Mouse (Mus musculus) adrenal gland, postnatal 36 days (tissue): ENCODE results near the gene Spcs1. TPM values are rescaled to one million over a fixed set of nuclear protein-coding genes. Genes with fewer than 3 reads are reported as not detected.

ENCODE experiments used
- DNase-seq, 2 experiments: peaks; one replicate each; pipeline ENCODE4 v3.0.0; 2021; ENCODE audit warnings: mixed read lengths in 1 of 2
- long read RNA-seq, 2 experiments: library from polyadenylated mRNA; stranded (forward); transcript quantifications; one replicate each; pipeline ENCODE4 v2.0.0; 2021; ENCODE audit warnings: borderline sequencing depth in 2 of 2
- total RNA-seq, 2 experiments: library from RNA; stranded (reverse); gene quantifications; 2 replicates each; pipeline ENCODE4 v1.2.3; 2021

The Spcs1 gene
- total RNA-seq: 100 to 1,000 TPM; 240 to 257 TPM
- long read RNA-seq, experiment 1, transcript Spcs1-207 (4 exons, 1,008 nt): minor isoform, 8 of 299 reads
- long read RNA-seq, experiment 1, transcript Spcs1-202 (2 exons, 1,241 nt): minor isoform, 7 of 299 reads
- long read RNA-seq, experiment 1, transcript Spcs1-204 (4 exons, 949 nt): major isoform, 275 of 299 reads
- long read RNA-seq, experiment 1, partial matches to known transcripts: 5 of 299 reads
- long read RNA-seq, experiment 1, other reads (novel, unspliced or antisense): 2 of 299 reads
- long read RNA-seq, experiment 2, transcript Spcs1-204 (4 exons, 949 nt): major isoform, 91 of 97 reads
- long read RNA-seq, experiment 2, partial matches to known transcripts: 1 of 97 reads
- long read RNA-seq, experiment 2, other reads (novel, unspliced or antisense): 2 of 97 reads

DNA sequence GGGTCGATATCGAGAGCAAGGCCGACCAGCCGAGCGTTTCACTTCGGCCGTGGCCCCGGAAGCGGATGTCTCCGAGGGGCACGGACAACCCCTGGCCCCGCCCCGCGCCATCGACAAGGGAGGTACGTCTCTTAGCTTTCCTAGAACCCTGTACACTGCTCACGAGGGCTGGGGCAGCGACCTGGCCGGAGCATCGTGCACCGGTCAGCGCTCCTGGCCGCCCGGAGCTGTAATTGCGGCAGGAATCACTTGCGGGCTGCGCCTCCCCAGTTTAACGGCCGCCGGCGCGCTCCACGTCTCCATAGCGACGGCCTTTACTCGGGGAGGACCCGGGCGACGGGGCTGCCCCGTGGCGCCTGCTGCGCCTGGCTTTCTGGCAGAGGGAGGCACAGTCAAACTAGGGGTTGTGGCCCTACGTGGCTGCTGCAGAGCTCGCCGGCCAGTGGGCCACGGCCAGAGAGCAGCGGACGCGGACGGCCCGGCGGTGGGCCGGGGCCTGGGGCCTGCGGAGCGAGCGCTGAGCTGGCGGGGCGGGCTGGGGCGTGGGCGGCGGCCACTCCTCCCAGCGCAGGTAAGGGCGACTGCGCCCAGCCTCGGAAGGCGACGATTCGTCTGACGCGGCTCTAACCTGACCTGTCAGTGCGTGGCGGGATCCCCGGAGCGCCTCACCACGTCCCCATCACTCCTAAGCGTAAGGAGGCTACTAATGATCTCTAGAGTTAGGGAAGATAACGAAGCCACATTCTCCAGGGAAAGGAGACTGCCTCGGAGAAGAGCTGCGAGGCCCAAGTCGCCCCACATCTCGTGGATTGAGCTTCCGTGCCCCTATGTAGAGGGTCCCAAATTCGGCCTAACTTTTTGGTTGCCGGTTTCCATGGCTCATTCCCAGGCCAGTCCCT, at the start of gene Spcs1, which contains the start of gene Glt8d1:
Spcs1 (minus strand) TSS at position 366 of the 899 bp plus-strand sequence.
Glt8d1 (plus strand) TSS at position 94 of the 899 bp plus-strand sequence.
- peak; percentile 90 to 95 for DNase-seq

DNA sequence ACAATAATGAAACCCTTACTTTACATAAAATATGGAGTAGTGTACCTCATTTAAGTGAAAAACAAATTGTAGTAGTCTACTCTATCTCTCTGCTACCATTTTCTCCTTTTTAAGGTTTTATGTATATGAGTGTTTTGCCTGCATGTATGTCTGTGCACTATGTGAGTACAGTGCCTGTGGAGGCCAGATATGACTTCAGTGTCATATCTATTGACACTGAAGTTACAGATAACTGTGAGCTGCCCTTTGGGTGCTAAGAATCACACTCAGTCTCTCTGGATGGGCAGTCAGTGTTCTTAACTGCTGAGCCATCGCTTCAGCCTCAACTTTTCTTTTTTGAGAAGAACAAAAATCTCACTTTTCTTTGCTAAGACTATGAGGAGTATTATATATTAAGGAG, 44.3 kb upstream of the Spcs1 start:
- DNase-seq: no peak

DNA sequence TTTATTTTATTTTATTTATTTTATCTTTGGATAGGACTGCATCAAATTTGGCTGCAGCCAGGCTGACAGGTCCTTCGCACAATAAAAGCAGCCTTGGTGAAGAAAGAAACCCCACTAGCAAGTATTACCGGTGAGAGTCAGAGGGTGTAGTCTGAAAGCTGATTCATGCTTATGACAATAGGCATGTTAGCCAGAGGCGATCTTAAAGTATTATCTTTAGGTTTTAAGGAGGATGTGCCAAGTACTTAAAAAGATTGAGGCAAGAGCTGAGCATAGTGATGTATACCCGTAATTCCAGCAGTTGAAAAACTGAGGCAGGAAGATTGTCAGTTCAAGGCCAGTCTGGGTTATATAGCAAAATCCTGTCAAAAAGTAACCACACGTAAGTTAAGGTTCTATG, 43.8 kb upstream of the Spcs1 start:
- DNase-seq: no peak

DNA sequence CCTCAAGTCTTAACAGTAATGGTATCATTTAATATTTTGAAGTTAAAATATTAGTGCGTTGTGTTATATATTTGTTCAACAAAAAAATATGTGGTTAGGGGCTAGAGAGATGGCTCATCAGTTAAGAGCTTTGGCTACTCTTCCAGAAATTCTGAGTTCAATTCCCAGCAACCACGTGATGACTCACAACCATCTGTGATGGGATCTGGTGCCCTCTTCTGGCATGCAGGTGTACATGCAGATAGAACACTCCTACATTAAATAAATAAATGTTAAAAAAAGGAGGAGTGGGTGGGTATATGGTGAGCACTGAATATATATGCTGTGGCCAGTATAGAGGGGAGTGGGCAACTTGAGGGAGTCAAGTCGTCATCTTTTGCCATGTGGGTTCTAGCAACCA, 24.3 kb upstream of the Spcs1 start:
- DNase-seq: peak in 1 of 2 experiments; percentile 21

DNA sequence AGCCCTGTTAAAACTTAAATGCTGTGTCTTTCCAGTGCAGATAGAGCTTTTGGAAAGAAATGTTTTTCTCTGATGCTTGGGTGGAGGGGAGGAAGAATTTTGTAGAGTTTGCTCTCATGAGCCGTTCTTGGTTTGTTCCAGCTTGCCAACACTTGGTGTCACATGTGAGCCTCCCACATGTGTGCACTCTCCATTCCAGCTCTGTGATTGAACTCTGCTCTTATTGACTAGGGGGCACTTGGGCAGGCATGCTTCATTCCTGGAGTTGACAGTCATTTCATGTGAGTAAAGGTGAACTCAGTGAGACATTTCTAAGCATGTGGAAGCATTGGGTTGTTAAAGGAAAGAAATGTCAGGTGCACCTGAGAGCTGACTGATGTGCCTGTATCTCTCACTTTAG, 21.1 kb upstream of the Spcs1 start:
- no peak for DNase-seq

DNA sequence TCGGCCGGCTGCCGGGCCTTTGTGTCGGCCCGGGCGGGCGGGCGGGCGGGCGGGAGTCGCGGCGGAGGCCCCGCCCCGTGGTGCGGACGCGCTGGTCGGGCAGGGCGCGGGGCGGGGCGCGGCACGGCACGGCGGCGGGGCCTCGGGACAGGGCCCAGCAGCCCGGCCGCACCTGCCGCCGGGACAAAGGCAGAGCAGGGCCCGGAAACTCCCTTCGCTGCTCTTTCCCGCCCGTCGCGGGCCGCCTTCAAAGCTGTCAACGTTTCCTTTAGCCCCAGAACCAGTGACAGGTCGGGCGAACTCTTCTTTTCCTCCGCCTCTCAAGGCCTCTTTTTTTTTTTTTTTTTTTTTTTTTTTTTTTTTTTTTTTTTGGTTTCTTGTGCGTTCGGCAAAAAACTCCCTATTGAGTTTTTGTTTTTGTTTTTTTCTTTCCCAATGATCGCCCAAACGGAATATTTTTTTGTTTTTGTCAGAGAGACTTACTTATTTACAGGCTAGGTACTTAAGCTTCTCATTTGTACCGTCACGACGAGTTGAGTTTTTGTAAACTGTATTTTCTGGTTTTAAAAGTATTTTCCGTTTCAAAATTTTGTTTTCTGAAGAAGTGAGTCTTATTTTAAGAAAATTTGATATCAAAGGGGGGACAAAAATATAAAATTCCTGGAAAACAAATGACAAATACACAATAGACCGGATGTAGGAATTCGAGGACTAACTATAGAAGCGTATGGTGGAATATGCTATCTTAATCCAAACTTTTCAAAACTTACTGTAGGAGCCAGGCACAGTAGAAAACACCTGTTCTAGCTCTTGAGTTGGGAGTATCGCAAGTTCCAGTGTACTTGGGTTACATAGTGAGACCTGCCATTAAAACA, 18.1 kb upstream of the Spcs1 start:
- peak; percentile 83 to 93 for DNase-seq

DNA sequence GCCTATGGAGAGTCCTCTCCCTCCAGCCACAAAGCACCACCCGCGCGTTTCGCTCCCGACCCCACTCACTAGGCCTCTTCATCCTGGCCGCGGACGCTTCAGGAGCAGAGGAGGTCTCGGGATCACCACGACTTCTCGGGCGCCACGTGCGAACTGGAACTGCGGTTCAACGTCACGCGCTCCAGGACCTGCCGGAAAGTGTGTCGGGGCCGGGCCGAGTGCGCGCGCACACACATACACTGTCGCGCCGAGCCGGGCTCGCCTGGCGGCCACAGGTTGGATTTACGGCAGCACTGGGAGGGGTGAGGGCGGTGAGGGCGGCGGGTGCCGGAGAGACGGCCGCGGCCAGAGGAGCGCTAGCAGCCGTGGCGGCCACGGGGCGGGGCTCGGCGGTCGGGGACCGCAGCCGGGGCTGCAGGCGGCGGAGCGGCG, 17.4 kb upstream of the Spcs1 start, which contains the start of the genes Pbrm1 and Gnl3:
Pbrm1 (plus strand) TSS at position 279 of the 432 bp plus-strand sequence.
Gnl3 (minus strand) TSS at position 293 of the 432 bp plus-strand sequence.
- peak; percentile 98 to 99 for DNase-seq

DNA sequence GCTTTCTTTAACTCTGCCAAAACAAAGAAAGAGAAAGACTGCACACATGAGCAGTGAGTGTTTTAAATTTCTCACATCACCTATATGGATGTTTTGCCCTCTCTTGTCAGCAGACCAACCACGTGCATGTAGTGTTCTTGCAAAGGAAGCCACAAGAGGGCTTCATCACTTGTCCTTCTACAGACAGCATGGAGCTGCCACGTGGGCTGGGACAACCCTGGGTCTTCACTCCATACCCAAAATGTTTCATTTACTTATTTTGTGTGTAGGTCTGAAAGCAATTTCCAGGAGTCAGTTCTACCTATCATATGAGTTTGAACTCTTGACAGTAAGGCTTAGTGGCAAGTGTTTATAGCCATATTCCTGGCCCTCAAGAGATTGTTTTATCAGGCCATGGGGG, 16.4 kb upstream of the Spcs1 start:
- DNase-seq: peak; percentile 32 to 40

DNA sequence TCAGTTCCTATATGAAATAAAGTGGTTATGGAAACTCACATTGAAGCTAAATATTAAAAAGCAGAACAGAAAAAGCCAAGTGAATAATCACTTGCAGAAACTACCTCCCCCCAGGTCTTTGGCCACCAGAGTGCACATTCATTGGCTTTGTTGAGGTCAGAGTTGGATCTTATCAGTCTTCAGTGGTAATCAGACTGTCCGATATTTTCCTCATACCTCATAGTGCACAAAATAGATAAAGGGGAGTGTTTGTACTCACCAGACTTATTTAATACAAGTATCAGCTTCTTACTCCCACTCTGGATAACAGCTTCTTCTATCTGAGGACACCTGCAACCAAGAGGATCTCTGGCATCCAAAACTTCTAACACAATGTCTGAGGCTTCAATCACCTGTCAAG, 14.6 kb upstream of the Spcs1 start:
- DNase-seq: no peak

DNA sequence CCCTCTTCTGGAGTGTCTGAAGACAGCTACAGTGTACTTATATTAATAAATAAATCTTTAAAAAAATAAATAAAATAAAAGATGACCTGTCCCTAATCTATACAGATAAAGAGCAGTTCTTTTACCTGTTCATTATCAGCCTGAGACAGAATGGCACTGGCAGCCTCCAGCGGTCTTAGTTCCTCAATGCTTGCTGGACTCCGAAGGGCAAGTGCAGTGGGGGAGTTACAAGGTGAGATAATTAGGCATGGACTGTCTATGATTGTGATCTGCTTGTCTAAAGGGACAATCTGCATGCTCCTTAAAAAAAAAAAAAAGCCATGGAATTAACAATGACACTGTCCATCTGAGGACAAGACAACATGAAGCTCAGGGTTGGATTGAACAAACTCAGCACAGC, 12.5 kb upstream of the Spcs1 start:
- DNase-seq: no peak

DNA sequence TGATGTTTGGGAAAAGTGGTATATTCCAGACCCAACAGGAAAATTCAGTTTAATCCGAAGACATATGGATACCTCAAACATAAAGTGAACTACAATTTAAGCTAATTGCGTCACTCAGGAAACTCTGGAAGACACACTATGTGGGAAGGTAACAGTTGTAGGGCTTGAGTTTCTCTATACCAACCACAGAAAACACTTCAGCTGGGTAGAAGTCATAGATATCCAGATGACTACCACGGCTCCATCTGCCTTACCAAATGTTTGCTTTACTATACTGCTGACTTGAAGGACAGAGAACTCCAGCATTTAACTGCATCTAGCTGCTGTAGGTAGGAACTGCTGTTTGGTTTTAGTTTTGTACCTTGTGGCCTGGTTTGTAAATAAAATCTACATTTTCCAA, 10.1 kb upstream of the Spcs1 start:
- DNase-seq: no peak

DNA sequence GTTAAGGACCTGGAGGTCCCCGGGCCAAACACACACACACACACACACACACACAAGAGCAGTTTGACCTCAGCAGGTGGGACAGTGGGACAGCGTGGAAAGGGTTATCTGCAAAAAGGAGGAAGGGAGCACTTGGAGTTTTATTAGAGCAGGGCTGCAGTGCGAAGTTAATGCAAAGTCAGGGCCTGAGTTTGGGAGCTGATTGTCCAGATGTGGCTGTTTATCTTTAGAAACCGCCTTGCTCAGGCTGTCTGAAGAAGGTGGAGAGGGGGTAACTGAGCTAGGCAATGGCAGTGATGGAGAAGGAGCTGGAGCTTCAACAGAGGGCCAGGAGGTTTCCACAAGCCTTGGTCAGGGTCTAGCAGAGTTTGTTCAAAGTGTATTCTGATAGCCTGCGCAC, 5.3 kb upstream of the Spcs1 start:
- no peak for DNase-seq

DNA sequence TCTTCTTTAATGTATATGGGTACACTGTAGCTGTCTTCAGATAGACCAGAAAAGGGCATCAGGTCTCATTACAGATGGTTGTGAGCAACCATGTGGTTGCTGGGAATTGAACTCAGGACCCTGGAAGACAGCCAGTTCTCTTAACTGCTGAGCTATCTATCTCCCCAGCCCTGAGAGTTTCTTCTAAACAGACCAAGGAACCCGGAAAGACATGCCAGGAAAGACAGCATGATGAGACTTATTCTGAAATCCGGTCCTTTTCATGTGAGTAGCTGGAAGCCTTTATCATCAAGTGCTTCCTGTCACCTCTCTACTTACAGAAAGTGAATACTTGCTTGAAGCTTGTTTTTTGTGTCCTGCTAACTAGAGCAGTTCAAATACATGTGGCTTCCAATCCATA, 3.1 kb upstream of the Spcs1 start:
- DNase-seq: no peak

DNA sequence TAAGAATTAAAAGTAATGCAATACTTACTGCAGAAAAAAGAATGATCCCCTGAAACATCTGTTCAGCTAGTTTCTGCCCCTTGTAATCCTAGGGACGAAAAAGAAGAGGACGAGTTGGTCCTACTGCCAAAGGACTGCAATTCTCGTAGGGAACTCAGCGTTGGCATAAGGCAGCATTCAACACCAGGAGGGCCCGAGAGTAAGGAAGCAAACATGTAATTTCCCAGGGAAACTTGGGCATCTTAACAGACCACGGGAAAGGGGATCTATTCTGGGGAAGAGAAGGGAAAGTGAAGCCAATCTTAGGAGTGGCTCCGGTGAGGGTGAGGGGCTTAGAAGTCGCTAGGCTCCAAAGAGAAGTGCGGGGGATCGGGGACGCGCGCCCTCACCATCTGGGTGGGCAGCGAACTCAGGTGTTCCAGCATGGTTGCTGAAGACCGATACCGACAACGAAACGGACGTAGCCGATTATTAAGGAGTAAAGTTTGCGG, 611 bp downstream of the Spcs1 start:
- DNase-seq: no peak

DNA sequence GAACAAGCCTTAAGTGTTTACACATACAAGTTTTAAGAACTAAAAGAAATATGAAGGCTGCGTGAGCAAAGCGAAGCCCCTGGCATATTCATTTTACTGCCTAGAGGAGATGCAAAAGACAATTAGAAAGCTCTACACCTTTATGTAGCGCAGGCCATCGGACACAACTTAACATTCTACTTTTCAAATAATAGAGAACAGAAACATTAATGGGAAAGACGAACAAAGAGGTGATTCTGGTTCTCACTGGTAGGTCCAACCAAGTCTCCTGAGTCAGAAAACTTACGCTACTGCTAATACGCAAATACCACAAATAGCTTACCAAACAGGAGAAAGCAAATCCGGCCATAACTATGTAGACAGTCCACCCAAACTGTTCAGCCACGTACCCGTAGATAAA, 1.1 kb downstream of the Spcs1 start:
- no peak for DNase-seq

DNA sequence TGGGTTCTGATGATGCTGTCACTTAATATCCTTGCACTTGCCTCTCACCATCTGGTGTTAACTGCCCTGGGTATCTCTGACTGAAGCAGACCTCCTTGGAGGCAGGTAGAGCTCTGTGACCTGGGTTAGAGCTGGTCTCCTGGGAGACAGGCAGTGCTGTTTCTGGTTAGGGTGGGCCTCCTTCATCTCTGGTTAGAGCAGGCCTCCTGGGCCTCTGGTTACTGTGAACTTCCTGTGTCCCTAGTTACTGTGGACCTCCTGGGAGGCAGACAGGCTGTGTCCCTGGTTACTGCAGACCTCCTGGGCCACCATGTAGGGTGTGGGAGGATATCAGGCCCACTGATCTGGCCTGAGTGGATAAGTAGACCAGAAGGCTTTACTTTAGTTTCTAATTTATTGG, 5.1 kb downstream of the Spcs1 start:
- no peak for DNase-seq

DNA sequence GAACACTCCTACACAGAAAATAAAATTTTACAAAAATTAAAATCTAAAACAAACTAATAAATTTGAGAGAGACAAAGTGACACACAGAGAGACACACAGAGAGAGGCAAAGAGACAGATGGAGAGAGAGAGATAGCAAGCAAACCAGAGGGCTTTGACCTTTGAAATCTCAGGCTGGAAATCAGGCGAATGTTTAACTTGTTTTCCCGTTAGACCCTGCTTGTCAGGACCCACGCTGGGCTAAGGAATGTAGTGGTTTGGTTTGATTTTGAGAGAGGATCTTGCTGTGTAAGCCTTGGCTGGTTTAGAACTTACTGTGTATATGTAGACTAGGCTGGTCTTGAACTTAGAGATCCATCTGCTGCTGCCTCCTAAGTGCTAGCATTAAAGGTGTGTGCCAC, 25.2 kb downstream of the Spcs1 start:
- no peak for DNase-seq

DNA sequence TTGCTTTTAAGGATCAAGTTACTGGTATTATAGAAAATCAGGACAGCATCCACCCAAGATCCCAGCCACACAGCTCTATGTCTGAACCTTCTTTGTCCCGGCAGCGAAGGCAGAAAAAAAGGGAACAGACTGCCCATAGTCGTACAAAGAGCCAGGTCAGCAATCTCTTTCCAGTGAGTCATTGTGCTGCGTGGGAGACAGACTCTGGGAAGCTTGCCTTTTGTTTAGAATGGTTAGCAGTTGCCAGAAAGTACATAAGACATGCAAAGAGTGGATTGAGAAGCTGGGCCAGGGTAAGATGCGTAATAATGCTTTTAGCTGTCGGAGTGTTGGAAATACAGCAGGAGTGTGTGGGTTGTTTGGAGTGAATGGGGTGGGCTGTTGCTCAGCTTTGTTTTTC, 27.3 kb downstream of the Spcs1 start:
- DNase-seq: peak; percentile 32 to 60

DNA sequence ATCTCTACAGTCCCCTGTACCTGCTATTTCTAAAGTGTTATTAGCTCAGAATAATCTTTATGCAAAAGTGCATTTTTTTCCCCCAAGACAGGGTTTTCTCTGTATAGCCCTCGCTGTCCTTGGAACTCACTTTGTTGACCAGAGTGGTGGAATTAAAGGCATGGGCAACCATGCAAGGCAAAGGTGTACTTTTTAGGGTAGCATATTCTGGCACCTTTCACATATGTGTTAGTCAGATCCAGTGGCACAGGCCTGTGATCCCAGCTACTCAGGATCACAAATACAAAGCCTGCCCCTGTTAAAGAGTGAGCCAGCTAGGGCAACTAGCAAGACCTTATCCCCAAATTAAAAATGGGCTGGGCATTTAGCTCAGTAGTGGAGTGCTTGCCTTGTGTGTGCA, 41.1 kb downstream of the Spcs1 start:
- no peak for DNase-seq

DNA sequence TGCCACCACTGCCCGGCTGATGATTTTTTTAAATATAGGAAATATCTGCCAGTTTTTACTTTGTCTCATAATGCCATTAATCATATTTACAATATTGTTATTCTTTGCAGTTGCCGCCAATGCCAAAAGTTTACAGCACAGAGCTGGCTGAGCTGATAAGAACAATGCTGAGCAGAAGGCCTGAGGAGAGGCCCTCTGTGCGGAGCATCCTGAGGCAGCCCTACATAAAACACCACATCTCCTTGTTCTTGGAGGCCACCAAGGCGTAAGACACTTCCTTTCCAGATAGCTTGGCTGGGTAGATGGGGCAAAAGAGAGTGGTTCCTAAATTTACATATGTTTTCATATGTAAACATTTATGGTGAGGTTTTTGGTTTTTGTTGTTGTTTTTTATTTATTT, 42.4 kb downstream of the Spcs1 start:
- no peak for DNase-seq

DNA sequence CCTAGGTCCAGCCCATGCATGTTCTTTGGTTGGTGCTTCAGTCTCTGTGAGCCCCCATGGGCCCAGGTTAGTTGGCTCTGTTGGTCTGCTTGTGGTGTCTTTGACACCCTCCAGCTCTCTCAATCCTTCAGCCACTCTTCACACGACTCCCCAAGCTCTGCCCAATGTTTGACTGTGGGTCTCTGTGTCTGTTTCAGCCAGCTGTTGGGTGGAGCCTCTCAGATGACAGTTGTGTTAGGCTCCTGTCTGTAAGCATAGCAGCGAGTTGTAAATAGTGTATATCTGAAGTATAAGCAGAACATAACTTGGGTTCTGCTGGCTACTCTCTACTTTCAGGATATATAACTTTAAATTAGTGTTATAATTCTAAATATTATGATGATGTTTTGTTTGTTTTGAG, 43.0 kb downstream of the Spcs1 start:
- DNase-seq: no peak
